Mouse (Mus musculus): ENCODE measurements at regions not wholly inside any gene's neighbourhood (a gene's known extent, or its start where the extent isn't known, plus 50 kb on each side); places are given as distances from the start of the nearest gene placed in this dataset.

DNA sequence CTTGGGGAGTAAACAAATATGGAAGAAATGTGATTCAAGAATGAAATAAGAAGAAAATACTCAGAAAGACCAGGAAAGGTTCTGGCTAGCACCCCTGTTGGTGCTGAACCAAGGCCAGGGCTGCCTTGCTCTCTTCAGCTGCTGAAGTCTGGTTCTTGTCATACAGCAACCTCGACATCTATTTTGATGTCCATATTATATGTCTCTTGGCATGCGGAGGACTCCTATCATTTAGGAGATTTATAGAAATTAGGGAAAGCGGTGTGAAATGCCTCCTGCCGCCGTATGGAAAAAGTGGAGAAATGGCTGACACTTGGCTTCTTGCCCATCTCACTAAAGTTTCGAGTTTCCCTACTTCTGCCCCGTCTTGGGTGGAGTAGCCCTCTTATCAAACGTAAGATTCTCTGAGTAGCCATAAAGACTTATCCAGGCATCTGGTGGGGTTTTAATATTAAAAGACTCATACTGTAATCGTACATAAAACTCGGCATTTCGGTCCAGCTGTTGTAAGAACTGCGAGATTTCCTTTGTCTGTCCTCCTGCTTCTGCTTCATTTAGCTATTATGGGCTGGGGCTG, 72.0 kb downstream of the Gm10260 start:
- no peak overlapping the region for H3K4me3 ChIP-seq (ENCODE audit: extremely low read depth, insufficient read depth, insufficient read length)
- no peaks in the 10 kb centered on the region for H3K36me3 ChIP-seq (ENCODE audit: control insufficient read depth, insufficient read depth, low read length)
- H3K4me1 ChIP-seq (ENCODE audit: control insufficient read depth, insufficient read depth, insufficient read length): no peaks in the 10 kb centered on the region
- H3K27ac ChIP-seq (ENCODE audit: insufficient read depth, low read length): no peak overlapping the region
- no peaks in the 10 kb centered on the region for H3K27me3 ChIP-seq (ENCODE audit: control insufficient read depth, insufficient read depth, low read length)
- no peak for DNase-seq (ENCODE audit: low read depth in 1 of 2, low spot score in 2 of 2)
- 89% methylated on average over 12 of the region's 12 CpGs for whole genome bisulfite sequencing
- TF ChIP-seq POLR2A (IDR thresholded peaks at IDR 0.05; ENCODE audit: low read depth, low read length) (no peak), CTCF (IDR thresholded peaks at IDR 0.05; ENCODE audit: extremely low read depth, insufficient read depth, insufficient read length, insufficient replicate concordance) (no peak)

DNA sequence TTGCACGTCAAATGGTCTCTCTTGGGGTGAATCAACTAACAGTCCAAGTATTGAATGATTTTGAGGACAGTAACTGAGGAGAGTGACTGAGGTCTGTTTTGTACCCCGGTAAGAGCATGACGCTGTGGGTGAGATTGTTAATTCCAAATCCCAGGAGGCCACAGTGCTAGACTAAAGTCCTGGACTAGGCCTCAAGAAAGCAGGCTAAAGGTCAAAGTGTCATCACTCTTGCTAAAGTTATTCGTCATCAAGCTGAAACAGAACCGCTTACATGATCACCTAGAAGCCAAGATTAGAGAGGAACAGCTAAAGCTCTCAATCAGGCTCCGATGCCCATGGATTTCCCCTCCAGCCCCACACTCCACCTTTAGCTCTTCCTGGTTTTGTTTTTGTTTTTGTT, 76.6 kb downstream of the Gm10260 start:
- Histone ChIP-seq H3K4me3 (ENCODE audit: extremely low read depth, insufficient read depth, insufficient read length) (no peak overlapping the region), H3K27ac (ENCODE audit: insufficient read depth, low read length) (no peak overlapping the region), H3K27me3 (ENCODE audit: control insufficient read depth, insufficient read depth, low read length) (no peaks in the 10 kb centered on the region), H3K36me3 (ENCODE audit: control insufficient read depth, insufficient read depth, low read length) (no peaks in the 10 kb centered on the region), H3K4me1 (ENCODE audit: control insufficient read depth, insufficient read depth, insufficient read length) (no peaks in the 10 kb centered on the region)
- no peak for TF ChIP-seq CTCF (IDR thresholded peaks at IDR 0.05; ENCODE audit: extremely low read depth, insufficient read depth, insufficient read length, insufficient replicate concordance)
- no peak for TF ChIP-seq POLR2A (IDR thresholded peaks at IDR 0.05; ENCODE audit: low read depth, low read length)
- WGBS: 90% methylated on average over 6 of the region's 6 CpGs
- no peak for DNase-seq (ENCODE audit: low read depth in 1 of 2, low spot score in 2 of 2)

DNA sequence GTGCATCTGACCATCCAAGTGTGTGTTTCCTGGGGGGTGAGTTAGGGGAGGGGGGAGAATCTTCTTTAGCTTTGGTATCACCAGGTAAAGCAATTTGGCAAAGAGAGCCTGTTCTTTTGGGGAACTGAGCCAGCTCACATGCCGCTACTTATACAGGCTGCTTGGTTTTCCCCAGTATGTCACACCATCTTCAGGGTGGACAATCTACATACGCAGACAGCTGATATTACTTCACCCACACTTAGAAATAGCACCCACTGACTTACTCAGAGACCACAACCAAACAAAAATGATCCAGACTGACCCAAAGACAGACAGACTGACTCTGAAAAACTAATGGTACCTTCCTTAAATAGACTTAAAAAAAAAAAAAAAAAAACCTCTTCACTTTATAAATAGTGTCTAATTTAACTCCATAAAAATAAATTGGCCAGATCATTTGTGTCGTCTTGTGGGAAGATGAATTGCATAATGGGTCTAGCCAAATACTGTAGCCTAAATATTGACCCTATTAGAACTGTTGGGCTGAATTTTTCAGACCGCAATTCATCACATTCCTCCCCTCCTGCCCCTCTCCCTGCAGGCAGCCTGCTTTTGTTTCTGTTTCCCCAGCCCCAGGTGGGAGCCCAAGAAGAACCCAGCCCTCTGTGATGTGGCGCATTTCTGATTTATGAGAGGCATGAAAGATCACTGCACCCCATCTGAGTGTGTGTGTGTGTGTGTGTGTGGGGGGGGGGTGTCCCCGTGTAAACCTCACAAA, 79.0 kb downstream of the Gm10260 start:
- Histone ChIP-seq H3K27me3 (ENCODE audit: control insufficient read depth, insufficient read depth, low read length) (no peaks in the 10 kb centered on the region), H3K4me1 (ENCODE audit: control insufficient read depth, insufficient read depth, insufficient read length) (no peaks in the 10 kb centered on the region), H3K36me3 (ENCODE audit: control insufficient read depth, insufficient read depth, low read length) (no peaks in the 10 kb centered on the region), H3K27ac (ENCODE audit: insufficient read depth, low read length) (no peak overlapping the region), H3K4me3 (ENCODE audit: extremely low read depth, insufficient read depth, insufficient read length) (no peak overlapping the region)
- no peak for DNase-seq (ENCODE audit: low read depth in 1 of 2, low spot score in 2 of 2)
- 66% methylated on average over 6 of the region's 6 CpGs for WGBS
- no peak for TF ChIP-seq CTCF (IDR thresholded peaks at IDR 0.05; ENCODE audit: extremely low read depth, insufficient read depth, insufficient read length, insufficient replicate concordance)
- no peak for TF ChIP-seq POLR2A (IDR thresholded peaks at IDR 0.05; ENCODE audit: low read depth, low read length)

DNA sequence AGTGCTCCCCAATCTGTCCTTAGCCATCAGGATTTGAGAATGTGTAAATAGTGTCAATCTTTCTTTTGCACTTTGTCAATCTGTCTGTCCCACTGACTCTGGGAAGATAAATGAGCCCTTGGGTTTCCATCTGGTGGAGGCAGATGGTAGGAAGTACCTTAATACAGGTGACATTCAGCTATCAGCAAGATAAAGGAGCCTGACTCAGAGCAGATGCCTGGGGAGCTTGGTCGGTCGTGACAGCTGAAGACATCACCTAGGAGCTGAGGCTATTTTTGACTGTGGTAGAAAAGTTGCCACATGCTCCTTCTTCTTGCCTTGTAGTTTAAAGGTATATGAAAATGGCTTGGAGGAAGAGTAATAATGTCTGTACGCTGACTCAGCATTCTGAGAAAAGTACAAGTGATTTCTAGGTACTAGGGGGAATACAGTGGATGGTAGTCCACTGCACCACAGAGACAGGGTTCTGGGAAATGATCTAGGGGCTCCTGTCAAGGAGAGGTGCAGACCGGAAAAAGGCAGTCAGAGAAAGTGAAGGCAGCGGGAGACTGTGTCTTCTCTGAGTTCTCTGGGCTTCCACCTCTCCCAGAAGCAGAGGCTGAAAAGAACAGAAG, 80.0 kb downstream of the Gm10260 start:
- 35% methylated on average over 5 of the region's 5 CpGs for WGBS
- no peak for DNase-seq (ENCODE audit: low read depth in 1 of 2, low spot score in 2 of 2)
- no peak overlapping the region for H3K4me3 ChIP-seq (ENCODE audit: extremely low read depth, insufficient read depth, insufficient read length)
- no peaks in the 10 kb centered on the region for H3K36me3 ChIP-seq (ENCODE audit: control insufficient read depth, insufficient read depth, low read length)
- TF ChIP-seq POLR2A (IDR thresholded peaks at IDR 0.05; ENCODE audit: low read depth, low read length) (no peak), CTCF (IDR thresholded peaks at IDR 0.05; ENCODE audit: extremely low read depth, insufficient read depth, insufficient read length, insufficient replicate concordance) (no peak)
- no peaks in the 10 kb centered on the region for H3K27me3 ChIP-seq (ENCODE audit: control insufficient read depth, insufficient read depth, low read length)
- no peak overlapping the region for H3K27ac ChIP-seq (ENCODE audit: insufficient read depth, low read length)
- H3K4me1 ChIP-seq (ENCODE audit: control insufficient read depth, insufficient read depth, insufficient read length): no peaks in the 10 kb centered on the region

DNA sequence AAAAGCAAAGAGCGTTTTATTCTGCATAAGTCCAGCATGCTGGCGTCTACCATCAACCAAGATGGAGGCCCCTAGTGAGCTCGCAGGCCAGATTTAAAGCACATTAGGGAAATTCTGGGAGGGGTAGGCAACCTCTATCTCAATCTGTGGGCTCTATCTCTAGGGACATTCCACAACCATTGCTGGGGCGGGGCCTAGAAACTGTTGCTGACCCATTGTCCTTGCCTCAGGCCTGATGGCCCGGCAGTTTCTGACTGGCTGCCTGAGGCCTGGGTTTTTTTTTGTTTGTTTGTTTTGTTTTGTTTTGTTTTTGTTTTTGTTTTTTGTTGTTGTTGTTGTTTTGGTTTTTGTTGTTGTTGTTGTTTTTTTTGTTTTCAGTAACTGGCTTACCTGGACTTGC, 81.4 kb downstream of the Gm10260 start:
- 90% methylated on average over 5 of the region's 5 CpGs for WGBS
- TF ChIP-seq CTCF (IDR thresholded peaks at IDR 0.05; ENCODE audit: extremely low read depth, insufficient read depth, insufficient read length, insufficient replicate concordance): no peak
- TF ChIP-seq POLR2A (IDR thresholded peaks at IDR 0.05; ENCODE audit: low read depth, low read length): no peak
- Histone ChIP-seq H3K36me3 (ENCODE audit: control insufficient read depth, insufficient read depth, low read length) (no peaks in the 10 kb centered on the region), H3K4me1 (ENCODE audit: control insufficient read depth, insufficient read depth, insufficient read length) (no peaks in the 10 kb centered on the region), H3K27ac (ENCODE audit: insufficient read depth, low read length) (no peak overlapping the region), H3K4me3 (ENCODE audit: extremely low read depth, insufficient read depth, insufficient read length) (no peak overlapping the region), H3K27me3 (ENCODE audit: control insufficient read depth, insufficient read depth, low read length) (no peaks in the 10 kb centered on the region)
- DNase-seq (ENCODE audit: low read depth in 1 of 2, low spot score in 2 of 2): no peak

DNA sequence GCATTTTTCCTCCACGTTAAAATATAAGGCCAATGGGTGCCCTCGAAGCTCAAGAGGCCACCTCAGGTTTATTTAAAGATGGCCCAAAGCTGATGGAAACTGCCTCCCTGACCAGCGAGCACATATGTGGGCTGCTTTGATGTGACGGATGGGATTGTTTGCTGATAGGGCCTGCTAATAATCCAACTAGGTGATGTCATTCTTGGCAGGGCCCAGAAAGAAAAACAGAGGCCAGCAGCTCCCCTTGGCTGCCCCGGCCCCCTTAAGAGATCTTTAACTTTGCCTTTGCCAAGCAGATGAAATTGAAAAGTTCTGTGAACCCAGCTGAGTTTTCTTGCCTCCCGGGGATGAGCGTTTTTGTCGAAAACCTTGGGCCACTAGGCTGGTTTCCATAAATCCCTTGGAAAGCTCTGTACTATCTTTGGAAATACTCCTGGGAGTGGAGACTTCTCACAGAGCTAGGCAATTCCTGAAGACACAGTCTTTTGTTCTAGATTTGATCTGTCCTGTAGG, 83.8 kb downstream of the Gm10260 start:
- Histone ChIP-seq H3K4me1 (ENCODE audit: control insufficient read depth, insufficient read depth, insufficient read length) (no peaks in the 10 kb centered on the region), H3K36me3 (ENCODE audit: control insufficient read depth, insufficient read depth, low read length) (no peaks in the 10 kb centered on the region), H3K27me3 (ENCODE audit: control insufficient read depth, insufficient read depth, low read length) (no peaks in the 10 kb centered on the region), H3K4me3 (ENCODE audit: extremely low read depth, insufficient read depth, insufficient read length) (no peak overlapping the region), H3K27ac (ENCODE audit: insufficient read depth, low read length) (no peak overlapping the region)
- 90% methylated on average over 8 of the region's 8 CpGs for WGBS
- DNase-seq (ENCODE audit: low read depth in 1 of 2, low spot score in 2 of 2): no peak
- no peak for TF ChIP-seq CTCF (IDR thresholded peaks at IDR 0.05; ENCODE audit: extremely low read depth, insufficient read depth, insufficient read length, insufficient replicate concordance)

DNA sequence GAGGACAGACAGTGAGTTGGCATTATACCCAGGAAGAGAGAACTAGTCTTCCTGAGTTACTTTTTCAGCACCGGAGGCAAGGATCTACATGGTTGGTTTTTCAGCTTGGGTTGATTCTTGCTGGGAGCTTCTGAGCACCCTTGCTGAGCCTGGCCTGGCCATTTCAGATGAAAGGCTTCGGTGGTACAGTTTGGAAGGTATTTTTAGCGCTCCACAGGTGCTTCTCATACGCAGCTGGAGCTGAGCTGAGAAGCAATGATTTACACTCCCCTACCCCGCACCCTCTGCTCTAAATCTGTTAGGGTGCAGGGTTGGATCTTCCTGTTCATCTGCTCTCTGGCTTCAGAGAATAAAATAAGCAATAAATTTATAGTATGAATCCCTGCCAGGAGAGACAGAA, 87.3 kb downstream of the Gm10260 start:
- no peaks in the 10 kb centered on the region for H3K4me1 ChIP-seq (ENCODE audit: control insufficient read depth, insufficient read depth, insufficient read length)
- no peaks in the 10 kb centered on the region for H3K27me3 ChIP-seq (ENCODE audit: control insufficient read depth, insufficient read depth, low read length)
- no peak for DNase-seq (ENCODE audit: low read depth in 1 of 2, low spot score in 2 of 2)
- no peaks in the 10 kb centered on the region for H3K36me3 ChIP-seq (ENCODE audit: control insufficient read depth, insufficient read depth, low read length)
- H3K4me3 ChIP-seq (ENCODE audit: extremely low read depth, insufficient read depth, insufficient read length): no peak overlapping the region
- no peak overlapping the region for H3K27ac ChIP-seq (ENCODE audit: insufficient read depth, low read length)
- TF ChIP-seq CTCF (IDR thresholded peaks at IDR 0.05; ENCODE audit: extremely low read depth, insufficient read depth, insufficient read length, insufficient replicate concordance) (no peak), POLR2A (IDR thresholded peaks at IDR 0.05; ENCODE audit: low read depth, low read length) (no peak)
- WGBS: 39% methylated on average over 5 of the region's 5 CpGs
